Mouse (Mus musculus): ENCODE measurements around the gene Traf7. TPM values are rescaled to one million over a fixed set of nuclear protein-coding genes. Genes with fewer than 3 reads are reported as not detected.

Traf7 gene
- 100 to 1,000 TPM in 1 of 2 experiments, 10 to 100 TPM in 1; 94.7 to 118 TPM for total RNA-seq (2021)
- long read RNA-seq, experiment 1, transcript Traf7-215 (21 exons, 3,003 nt) = major isoform, 14 of 103 reads
- long read RNA-seq, experiment 1, transcript Traf7-202 (20 exons, 2,504 nt) = minor isoform, 13 of 103 reads
- long read RNA-seq, experiment 1, partial matches to known transcripts = 19 of 103 reads
- long read RNA-seq, experiment 1, other reads (novel, unspliced or antisense) = 53 of 103 reads
- long read RNA-seq, experiment 2, partial matches to known transcripts = 1 of 25 reads
- long read RNA-seq, experiment 2, other reads (novel, unspliced or antisense) = 19 of 25 reads

GRCm38 (mm10) chr17:24527723-24528559 lies at the start of gene Traf7:
Traf7 (minus strand) TSS chr17:24527938.
- peak; percentile 92 to 93 for DNase-seq

- no peak for DNase-seq
Measured at GRCm38 (mm10) chr17:24573811-24574210, 46.1 kb upstream of the Traf7 start.

- DNase-seq = no peak
Measured at GRCm38 (mm10) chr17:24572651-24573245, 45.0 kb upstream of the Traf7 start.

DNA sequence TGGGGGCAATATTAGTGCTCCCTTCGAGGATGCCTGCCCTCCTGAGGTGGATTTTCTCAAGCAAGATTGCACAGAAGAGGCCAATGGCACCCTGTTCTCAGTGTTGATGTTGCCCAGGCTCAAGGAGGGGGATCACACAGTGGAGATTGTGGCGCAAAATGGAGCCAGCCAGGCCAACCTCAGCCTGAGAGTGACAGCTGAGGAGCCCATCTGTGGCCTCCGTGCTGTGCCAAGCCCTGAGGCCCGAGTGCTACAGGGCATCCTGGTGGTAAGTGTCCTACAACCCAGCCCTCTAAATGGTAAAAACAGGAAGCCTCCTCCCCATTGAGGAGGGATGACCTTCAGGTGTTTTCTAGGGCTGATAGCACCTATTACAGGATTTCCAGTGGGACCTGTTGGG lies 42.1 kb upstream of the Traf7 start:
- no peak for DNase-seq

GRCm38 (mm10) chr17:24567034-24567779 lies 39.5 kb upstream of the Traf7 start:
- peak in 1 of 2 experiments; percentile 52 for DNase-seq

- no peak for DNase-seq
Measured at GRCm38 (mm10) chr17:24565792-24566191, 38.1 kb upstream of the Traf7 start.

- DNase-seq = no peak
Measured at GRCm38 (mm10) chr17:24565092-24565491, 37.4 kb upstream of the Traf7 start.

DNA sequence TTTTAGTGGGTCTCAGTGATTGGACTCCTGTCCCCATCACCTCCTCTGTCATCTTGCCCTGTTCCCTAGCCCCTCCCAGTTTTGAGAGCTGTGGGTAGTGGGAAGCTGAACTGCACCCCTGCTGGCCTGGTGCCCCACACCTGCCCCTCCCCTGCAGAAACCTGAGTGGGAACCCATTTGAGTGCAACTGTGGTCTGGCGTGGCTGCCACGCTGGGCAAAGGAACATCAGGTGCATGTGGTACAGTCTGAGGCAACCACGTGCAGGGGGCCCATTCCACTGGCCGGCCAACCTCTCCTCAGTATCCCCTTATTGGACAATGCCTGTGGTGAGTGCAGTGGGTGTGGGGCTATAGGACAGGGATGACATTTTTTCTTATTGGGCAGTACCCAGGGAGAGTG lies 36.7 kb upstream of the Traf7 start:
- no peak for DNase-seq

DNA sequence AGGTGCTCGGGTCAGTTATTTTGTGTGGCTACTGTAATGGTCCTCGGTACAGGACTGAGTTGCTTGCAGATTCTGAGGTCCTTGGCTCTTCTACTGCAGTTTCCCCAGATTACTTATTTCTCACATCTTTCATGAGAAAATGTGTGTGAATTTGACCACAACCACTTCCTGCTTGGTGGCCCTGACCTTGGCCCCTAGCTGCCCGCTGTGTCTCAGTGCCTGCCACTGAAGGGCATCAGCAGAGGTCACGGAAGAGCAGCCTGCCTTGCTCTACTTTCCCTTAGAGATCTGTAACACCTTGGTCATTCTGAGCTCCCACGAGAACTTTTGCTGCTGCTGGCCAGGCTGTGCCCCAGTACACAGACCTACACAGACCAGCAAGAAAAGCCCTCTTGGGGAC lies 35.9 kb upstream of the Traf7 start:
- no peak for DNase-seq

- no peak for DNase-seq
Measured at GRCm38 (mm10) chr17:24561592-24561991, 33.9 kb upstream of the Traf7 start.

DNA sequence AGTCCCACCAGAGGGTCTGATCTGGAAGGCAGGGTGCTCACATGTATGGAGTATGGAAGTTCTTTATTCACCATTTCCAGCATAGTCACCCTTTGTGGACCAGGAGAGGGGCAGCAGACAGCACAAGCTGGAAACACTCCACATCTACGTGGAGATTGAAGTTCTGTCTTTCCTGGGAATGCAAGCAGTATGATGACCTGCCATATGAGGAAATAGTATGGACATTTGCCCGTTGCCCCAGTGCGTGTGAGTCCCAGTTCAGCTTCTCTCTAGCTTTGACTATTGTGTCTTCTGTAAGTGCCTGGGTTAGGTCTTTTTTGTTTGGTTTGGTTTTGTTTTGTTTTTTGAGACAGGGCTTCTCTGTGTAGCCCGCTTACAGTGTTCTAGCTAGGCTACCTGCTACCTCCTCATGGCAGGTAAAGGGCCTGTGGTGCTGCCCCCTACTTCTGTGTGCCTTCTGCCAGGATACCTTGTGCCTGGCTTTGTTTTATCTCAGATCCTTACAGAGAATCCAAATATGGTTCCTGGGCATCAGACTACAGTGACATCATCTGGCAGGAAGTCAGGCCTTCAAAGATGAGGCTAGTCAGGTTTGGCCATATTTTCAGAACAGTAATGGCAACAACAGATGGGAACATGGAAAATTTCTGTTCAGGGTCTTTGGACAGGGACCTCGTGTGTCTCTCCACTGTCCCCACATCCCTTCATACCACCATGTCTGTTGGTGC lies 32.7 kb upstream of the Traf7 start:
- DNase-seq = no peak

- DNase-seq = peak in 1 of 2 experiments; percentile 22
Measured at GRCm38 (mm10) chr17:24559146-24559545, 31.4 kb upstream of the Traf7 start.

- no peak for DNase-seq
Measured at GRCm38 (mm10) chr17:24558600-24559099, 30.9 kb upstream of the Traf7 start.

- no peak for DNase-seq
Measured at GRCm38 (mm10) chr17:24557091-24557490, 29.4 kb upstream of the Traf7 start.

- DNase-seq = no peak
Measured at GRCm38 (mm10) chr17:24551050-24551444, 23.3 kb upstream of the Traf7 start.

DNA sequence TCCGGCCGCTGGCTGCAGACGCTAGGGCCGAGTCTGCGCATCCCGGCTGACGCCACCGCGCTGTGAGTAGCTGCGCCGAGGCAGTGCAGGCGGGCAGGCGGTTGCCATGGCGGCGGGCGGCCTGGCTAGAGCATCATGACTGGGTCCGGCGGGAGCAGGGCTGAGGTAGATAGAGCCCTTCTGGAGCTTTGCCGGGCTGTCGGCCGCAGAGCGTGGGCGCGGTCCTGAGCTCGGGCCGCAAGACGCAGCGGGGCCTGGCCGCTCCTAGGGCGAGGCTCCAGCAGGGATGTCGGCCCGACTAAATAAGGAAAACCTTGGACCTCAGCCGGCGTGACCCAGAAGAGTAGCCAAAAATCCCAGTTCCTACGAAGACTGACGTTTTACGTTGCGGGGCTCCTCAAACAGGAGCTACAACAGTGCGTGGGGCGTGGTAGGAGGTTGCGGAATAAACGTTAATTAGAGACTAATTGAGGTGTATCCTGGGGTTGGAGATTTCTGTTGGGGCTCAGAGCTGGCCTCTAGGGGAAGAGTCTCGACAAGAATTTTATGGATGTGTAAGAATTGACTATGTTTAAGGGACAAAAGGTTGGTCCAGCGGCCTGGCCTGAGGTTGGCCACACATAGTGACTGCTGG lies 22.8 kb upstream of the Traf7 start:
- DNase-seq = peak; percentile 87 to 90

- peak; percentile 99 for DNase-seq
Measured at GRCm38 (mm10) chr17:24549618-24550415, 22.1 kb upstream of the Traf7 start, which contains the start of gene Pkd1. Pkd1 (plus strand) TSS chr17:24549834.

- peak; percentile 79 to 83 for DNase-seq
Measured at GRCm38 (mm10) chr17:24548921-24549617, 21.3 kb upstream of the Traf7 start.

DNA sequence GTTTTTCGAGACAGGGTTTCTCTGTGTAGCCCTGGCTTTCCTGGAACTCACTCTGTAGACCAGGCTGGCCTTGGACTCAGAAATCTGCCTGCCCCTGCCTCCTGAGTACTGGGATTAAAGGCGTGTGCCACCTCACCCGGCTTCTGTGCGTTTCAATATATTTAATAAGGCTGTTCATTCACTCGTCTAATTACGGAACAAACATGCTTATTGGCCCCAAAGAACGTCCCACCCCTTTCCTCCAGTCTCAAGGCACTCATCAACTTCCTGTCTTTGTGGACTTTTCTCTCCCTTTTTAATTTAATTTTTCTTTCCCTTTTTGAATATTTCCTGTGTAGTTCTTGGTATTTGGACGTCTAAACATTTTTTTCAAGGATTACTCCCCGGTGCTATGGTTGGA lies 20.7 kb upstream of the Traf7 start:
- no peak for DNase-seq
